Mouse (Mus musculus): ENCODE measurements around the gene H2-M3. TPM values are rescaled to one million over a fixed set of nuclear protein-coding genes. Genes with fewer than 3 reads are reported as not detected.
"Not testable (repeated sequence)": the region's sequence is repeated elsewhere in the genome, so short reads cannot be mapped to it uniquely, and the experiment has no call there.

The H2-M3 gene
- 1 to 10 TPM; 3.8 to 5.3 TPM for total RNA-seq (2021)
- long read RNA-seq, experiment 1, partial matches to known transcripts = 0 of 3 reads
- long read RNA-seq, experiment 1, other reads (novel, unspliced or antisense) = 0 of 3 reads
- long read RNA-seq, experiment 2, partial matches to known transcripts = 0 of 3 reads
- long read RNA-seq, experiment 2, other reads (novel, unspliced or antisense) = 1 of 3 reads

- DNase-seq = peak; percentile 86 to 87
Observed at GRCm38 (mm10) chr17:37270058-37270701, at the start of gene H2-M3. Gene H2-M3, plus strand, starts transcription at chr17:37270220.

DNA sequence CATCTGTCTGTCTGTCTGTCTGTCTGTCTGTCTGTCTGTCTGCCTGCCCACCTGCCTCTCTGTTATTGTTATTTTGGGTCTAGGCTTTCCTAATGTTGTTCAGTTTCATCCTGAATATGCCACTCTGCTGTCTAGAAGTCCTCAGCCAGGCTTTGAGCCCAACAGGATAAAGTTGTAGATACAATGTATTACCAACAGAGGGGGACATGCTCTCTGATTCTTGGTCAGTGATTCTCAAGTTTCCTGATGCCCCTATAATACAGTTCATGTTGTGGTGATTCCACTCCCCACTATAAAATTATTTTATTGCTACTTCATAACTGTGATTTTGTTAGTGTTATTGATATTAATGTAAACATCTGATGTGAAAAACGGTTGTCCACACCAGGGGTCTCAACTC is 48.1 kb upstream of the H2-M3 start:
- no peak for DNase-seq

- DNase-seq = not testable (repeated sequence)
Observed at GRCm38 (mm10) chr17:37237230-37237629, 32.8 kb upstream of the H2-M3 start, which contains the start of gene Olfr97. Gene Olfr97, minus strand, starts transcription at chr17:37237330.

DNA sequence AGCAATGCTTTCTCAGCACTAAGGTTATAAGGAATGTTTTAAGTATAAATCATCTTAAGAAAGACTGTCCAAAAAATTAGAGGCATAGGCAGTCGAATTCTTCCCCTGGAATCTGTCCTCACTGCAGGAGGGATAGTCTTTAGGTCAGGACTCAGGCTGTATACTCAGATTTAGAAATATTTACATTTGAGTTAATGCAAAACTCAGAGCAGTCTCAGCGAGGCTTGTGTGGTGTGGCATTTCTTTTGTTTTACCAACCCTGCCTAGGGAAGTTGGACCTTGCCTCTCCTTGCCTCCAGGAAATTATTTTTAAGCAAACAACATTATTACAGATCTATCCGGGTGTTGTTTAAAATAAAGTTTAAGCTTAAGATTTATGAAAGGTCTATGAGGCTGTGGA is 27.8 kb upstream of the H2-M3 start:
- DNase-seq = no peak

DNA sequence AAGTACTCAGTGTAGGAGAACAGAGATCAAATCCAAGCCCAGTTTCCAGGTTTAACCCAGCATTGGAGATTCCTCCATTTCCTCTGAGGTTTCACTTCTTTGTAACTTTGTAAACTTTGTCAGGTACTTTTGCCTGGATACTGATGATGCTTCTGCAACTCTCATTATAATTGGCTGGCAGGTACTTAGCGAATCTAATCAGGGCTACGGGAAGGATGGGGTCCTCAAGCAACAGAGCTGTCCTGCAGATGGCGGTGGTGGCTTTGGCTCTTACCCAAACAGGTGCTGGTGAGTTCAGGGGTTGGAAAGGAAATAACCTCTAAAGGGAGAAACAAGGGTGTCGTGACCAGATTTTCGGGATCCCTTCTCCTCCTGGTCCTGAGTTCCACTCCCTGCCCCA is 23.3 kb upstream of the H2-M3 start:
- DNase-seq = peak in 1 of 2 experiments; percentile 35

- DNase-seq = no peak
Observed at GRCm38 (mm10) chr17:37249460-37249859, 20.6 kb upstream of the H2-M3 start.

DNA sequence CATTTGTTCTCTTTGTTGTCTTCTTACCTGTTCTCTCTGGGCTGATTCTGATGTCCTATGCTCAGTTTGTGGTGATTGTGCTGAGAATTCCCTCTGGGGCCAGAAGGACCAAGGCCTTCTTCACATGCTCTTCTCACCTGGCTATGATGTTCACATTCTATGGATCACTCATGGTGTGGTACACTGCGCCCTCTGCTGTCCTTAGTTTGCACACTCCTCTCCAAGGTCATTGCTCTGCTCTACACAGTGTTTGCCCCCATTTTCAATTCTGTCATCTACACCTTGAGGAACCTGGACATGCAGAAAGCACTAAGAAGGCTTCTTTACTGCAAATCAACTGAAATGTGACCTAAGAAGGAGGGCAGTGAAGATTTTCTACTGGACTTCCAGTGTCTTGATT is 19.5 kb upstream of the H2-M3 start:
- peak; percentile 12 to 27 for DNase-seq

- DNase-seq = peak in 1 of 2 experiments; percentile 7
Observed at GRCm38 (mm10) chr17:37263626-37264025, 6.4 kb upstream of the H2-M3 start, which contains the start of gene Olfr98. Gene Olfr98, minus strand, starts transcription at chr17:37263749.

DNA sequence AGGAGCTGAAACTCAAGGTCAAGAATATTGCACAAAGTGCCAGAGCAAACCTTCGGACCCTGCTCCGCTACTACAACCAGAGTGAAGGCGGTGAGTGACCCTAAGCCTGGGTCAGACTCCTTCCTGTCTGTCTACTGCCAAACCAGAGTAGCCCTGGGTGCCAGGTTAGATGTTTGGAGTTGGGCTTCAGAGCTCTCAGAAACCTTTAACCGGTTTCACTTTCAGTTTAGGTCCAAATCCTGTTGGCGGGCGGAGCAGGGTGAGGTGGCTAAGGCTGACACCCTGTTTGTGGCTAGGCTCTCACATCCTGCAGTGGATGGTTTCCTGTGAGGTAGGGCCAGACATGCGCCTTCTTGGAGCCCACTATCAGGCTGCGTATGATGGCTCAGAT is 677 bp downstream of the H2-M3 start:
- peak; percentile 56 to 69 for DNase-seq

GRCm38 (mm10) chr17:37275626-37276248 is 5.7 kb downstream of the H2-M3 start:
- DNase-seq = no peak

GRCm38 (mm10) chr17:37276573-37276972 is 6.6 kb downstream of the H2-M3 start:
- no peak for DNase-seq

DNA sequence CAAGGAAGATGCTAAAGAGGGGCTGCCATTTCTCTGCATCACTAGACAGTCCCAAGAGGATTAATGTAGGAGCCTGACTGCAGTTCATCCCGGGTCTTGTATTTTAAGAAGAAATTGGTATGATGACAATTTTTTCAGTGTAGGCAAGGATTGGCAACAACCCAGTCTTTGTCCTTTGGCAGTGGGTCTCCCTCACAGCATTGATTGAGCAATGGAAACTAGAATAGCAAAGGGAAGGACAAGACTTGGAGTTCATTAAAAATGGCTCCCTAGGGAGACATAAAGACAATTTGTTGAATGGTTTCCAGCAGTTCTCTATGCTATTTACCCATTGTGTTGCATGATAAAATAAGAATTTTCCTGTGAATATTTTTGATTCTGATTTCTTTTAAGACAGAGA is 10.3 kb downstream of the H2-M3 start:
- DNase-seq = no peak

DNA sequence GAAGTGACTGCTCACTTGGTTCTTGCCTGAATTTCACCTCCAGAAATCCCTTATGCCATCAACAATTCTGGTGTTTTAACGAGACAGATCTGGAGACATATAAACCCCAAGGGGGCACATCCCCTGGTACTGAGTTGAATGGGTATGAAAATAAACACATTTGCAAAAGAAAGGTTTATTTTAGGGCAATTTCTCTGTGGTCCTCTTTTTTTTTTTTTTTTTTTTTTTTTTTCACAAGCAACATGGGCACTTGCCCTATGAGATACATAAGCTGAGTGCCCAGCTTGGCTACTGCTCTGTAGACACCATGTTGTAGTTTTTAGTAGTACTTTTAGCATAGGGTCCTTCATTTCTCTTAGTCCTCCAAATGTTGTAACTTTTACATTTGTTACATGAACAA is 13.3 kb downstream of the H2-M3 start, which contains the start of gene Olfr99:
TSS of gene Olfr99 (minus strand) at position 101 of the 400 bp plus-strand sequence.
- DNase-seq = no peak

GRCm38 (mm10) chr17:37304213-37304612 is 34.2 kb downstream of the H2-M3 start, which contains the start of gene Olfr101:
Gene Olfr101, minus strand, starts transcription at chr17:37304313.
- no peak for DNase-seq

GRCm38 (mm10) chr17:37308483-37308882 is 38.5 kb downstream of the H2-M3 start:
- DNase-seq = peak in 1 of 2 experiments; percentile 8

GRCm38 (mm10) chr17:37310146-37310699 is 40.2 kb downstream of the H2-M3 start:
- DNase-seq = no peak

DNA sequence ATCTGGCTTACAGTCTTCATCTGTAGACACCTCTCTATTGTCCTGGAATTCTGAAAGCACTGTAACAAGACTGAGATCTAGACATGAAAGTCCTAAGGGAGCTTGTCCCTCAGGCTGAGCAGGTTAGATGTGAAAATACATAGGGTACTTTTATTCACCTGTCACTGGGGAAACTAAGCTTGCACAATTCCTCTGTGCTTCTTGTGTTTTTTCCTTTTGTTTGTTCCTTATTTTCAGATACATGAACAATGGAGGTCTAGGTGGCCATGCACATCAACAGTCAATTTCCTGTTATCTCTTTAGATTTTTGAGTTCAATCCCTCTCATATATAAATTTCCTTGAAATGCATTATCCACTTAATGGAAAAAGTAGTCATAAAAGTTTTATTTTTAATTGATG is 46.9 kb downstream of the H2-M3 start, which contains the start of gene Olfr102:
TSS of gene Olfr102 (minus strand) at position 101 of the 400 bp plus-strand sequence.
- DNase-seq = no peak

Other genes starting within 250 kb of the H2-M3 start
- gene Mog, start 246.8 kb upstream of the H2-M3 start, total RNA-seq (2021) = not detected
- gene Gabbr1, start 224.3 kb upstream of the H2-M3 start, total RNA-seq (2021) = 10 to 100 TPM; 23.7 to 26.4 TPM
- not detected for gene Olfr90, start 181.7 kb upstream of the H2-M3 start, total RNA-seq (2021)
- gene Olfr91, start 171.9 kb upstream of the H2-M3 start, total RNA-seq (2021) = not detected
- gene Olfr92, start 150.1 kb upstream of the H2-M3 start, total RNA-seq (2021) = not detected
- not detected for gene Olfr93, start 108.7 kb upstream of the H2-M3 start, total RNA-seq (2021)
- gene Ubd, start 76.3 kb upstream of the H2-M3 start, total RNA-seq (2021) = under 1 TPM in 1 of 2 experiments, not detected in 1; 0.56 TPM
- gene Olfr94, start 69.2 kb upstream of the H2-M3 start, total RNA-seq (2021) = not detected
- gene Olfr95, start 57.1 kb upstream of the H2-M3 start, total RNA-seq (2021) = not detected
- not detected for gene Olfr96, start 50.1 kb upstream of the H2-M3 start, total RNA-seq (2021)
- not detected for gene Olfr97, start 32.9 kb upstream of the H2-M3 start, total RNA-seq (2021)
- gene Olfr98, start 6.5 kb upstream of the H2-M3 start, total RNA-seq (2021) = not detected
- not detected for gene Olfr99, start 13.2 kb downstream of the H2-M3 start, total RNA-seq (2021)
- gene Olfr101, start 34.1 kb downstream of the H2-M3 start, total RNA-seq (2021) = not detected
- not detected for gene Olfr102, start 46.8 kb downstream of the H2-M3 start, total RNA-seq (2021)
- gene Olfr103, start 69.5 kb downstream of the H2-M3 start, total RNA-seq (2021) = not detected
- gene Olfr104-ps, start 89.4 kb downstream of the H2-M3 start, total RNA-seq (2021) = not detected
- gene Olfr105-ps, start 108.8 kb downstream of the H2-M3 start, total RNA-seq (2021) = not detected
- not detected for gene Olfr106-ps, start 120.2 kb downstream of the H2-M3 start, total RNA-seq (2021)
- not detected for gene Olfr107, start 129.0 kb downstream of the H2-M3 start, total RNA-seq (2021)
- not detected for gene Olfr108, start 175.3 kb downstream of the H2-M3 start, total RNA-seq (2021)
- not detected for gene Olfr109, start 188.7 kb downstream of the H2-M3 start, total RNA-seq (2021)
- gene H2-M2, start 213.3 kb downstream of the H2-M3 start, total RNA-seq (2021) = not detected
- not detected for gene Olfr110, start 222.2 kb downstream of the H2-M3 start, total RNA-seq (2021)
- gene Olfr111, start 237.8 kb downstream of the H2-M3 start, total RNA-seq (2021) = not detected

Measured in adrenal gland, postnatal 36 days (tissue).